Mouse (Mus musculus): ENCODE data around the gene Borcs6.

Borcs6 gene

DNA sequence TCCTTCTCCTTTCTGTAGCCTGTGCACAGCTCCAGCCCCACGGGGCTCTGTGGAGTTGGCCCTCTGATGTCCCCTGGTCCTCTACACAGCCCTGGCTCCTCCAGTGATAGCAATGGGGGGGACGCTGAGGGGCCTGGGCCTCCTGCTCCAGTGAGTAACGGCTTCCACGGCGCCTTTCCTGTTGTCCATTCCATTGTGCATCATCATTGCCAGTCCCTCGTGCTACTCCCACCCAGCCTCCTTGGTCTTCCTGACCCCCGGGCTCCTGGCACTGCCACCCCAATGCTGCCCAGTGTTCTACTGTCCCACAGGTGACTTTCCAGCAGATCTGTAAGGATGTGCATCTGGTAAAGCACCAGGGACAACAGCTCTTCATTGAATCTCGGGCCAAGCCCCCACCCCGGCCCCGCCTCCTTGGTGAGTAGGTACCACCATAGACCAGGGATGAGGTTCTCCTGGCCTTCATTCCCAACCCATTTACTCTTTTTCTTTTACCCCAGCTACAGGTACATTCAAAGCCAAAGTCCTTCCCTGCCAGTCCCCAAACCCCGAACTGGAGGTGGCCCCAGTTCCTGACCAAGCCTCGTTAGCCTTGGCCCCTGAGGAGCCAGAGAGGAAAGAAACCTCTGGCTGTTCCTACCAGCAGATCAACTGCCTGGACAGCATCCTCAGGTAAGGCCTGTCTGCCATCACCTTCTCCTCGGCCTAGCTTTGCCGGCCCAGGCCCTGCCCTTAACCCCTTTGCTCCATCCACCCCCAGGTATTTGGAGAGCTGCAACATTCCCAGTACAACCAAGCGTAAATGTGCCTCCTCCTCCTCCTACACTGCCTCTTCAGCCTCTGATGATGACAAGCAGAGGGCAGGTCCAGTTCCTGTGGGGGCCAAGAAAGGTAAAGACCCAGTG is 44.3 kb downstream of the Borcs6 start:
- DNase-seq, result no peak

DNA sequence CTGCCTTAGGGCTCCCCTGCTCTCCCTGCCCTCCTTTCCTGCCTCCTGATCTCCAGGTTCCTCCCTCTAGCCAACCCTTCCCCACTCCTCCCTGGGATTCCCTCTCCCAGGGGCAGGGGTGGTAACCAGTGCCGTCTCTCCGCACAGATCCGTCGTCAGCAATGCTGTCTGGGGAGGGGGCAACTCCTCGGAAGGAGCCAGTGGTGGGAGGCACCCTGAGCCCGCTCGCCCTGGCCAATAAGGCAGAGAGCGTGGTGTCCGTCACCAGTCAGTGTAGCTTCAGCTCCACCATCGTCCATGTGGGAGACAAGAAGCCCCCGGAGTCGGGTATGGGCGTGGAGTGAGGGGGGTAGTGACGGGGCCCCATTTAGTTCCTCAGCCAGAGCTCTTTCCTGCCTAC is 45.0 kb downstream of the Borcs6 start:
- no peak for DNase-seq

DNA sequence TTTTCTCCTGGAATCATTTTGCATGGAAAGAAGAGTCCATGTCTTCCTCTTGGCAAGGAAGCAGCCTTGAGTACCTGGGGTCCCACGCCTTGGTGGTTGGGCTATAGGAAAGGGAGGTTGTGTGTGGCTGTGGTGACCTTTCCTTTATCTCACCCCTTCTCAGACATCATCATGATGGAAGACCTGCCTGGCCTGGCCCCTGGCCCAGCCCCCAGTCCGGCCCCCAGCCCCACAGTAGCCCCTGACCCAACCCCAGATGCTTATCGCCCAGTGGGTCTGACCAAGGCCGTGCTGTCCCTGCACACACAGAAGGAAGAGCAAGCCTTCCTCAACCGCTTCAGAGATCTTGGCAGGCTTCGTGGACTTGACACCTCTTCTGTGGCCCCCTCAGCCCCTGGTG is 45.7 kb downstream of the Borcs6 start:
- DNase-seq, result no peak

DNA sequence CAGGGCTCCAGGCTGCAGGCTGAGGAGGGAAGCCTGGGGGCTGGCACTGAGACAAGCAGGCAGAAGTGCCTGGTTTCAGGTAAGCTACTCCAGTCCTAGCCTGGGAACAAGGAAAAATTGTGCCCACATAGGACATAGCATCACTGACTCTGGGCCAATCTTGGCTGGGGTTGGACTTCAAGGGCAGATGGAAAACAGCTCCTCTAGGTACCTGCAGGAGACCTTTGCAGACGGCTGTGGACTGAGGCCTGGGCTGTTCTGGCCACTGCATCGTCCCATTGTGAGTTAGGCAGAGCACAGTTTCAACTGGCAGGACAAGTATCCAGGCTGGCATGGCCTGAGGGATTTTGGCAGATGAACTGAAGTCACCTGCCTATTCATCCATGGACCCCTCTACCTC is 46.3 kb downstream of the Borcs6 start:
- no peak for DNase-seq

DNA sequence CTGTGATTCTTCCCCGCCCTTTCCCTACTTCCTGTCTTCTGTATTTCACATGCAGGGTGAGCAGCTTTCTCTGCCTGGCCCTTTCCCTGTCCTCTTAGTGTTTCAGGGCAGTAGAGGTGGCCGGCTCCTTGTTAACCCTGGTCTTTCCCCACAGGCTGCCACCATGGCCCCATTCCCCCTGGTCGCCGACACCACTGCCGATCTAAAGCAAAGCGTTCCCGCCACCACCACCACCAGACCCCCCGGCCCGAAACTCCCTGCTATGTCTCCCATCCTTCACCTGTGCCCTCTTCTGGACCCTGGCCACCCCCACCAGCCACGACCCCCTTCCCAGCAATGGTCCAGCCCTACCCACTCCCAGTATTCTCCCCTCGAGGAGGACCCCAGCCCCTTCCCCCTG is 46.8 kb downstream of the Borcs6 start:
- no peak for DNase-seq

DNA sequence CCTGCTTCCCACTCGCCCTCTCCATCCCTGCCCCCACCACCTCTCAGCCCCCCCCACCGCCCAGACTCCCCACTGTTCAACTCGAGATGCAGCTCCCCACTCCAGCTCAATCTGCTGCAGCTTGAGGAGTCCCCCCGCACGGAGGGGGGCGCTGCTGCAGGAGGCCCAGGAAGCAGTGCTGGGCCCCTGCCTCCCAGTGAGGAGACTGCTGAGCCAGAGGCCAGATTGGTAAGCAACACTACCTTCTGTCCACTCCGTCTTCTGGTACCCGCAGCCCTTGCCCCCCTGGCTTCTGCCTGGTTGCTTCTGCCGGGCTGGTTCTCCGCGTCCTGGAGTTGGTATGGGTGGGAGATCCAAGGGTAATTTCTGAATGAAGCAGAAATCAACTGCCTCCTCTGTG is 47.3 kb downstream of the Borcs6 start:
- no peak for DNase-seq

DNA sequence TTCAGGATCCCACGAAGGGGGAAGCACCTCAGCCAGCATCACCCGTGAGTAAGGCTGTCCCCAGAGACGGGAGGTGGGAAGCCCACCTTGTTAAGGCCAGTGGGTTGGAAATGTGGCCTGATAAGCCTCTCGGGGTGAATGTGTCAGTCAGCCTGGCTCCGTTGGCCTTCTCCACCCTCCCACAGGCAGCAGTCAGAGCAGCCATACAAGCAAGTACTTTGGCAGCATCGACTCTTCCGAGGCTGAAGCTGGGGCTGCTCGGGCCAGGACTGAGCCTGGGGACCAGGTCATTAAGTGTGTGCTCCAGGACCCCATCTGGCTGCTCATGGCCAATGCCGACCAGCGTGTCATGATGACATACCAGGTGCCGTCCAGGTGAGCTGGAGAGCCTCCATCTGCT is 48.2 kb downstream of the Borcs6 start:
- no peak for DNase-seq

DNA sequence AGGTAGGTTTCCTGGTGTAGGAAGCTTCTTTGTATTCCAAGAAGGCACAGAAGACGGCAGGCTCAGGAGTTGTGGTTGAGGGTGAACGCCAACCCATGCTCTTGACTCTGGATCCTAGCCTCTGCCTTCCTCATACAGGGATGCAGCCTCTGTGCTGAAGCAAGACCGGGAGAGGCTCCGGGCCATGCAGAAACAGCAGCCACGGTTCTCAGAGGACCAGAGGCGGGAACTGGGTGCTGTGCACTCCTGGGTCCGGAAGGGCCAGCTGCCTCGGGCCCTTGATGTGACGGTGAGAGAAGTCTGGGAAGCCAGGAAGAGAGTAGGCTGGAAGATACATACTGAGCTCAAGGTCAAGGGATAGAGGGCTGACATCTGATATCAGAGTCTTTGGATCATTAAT is 48.7 kb downstream of the Borcs6 start:
- DNase-seq, result no peak

DNA sequence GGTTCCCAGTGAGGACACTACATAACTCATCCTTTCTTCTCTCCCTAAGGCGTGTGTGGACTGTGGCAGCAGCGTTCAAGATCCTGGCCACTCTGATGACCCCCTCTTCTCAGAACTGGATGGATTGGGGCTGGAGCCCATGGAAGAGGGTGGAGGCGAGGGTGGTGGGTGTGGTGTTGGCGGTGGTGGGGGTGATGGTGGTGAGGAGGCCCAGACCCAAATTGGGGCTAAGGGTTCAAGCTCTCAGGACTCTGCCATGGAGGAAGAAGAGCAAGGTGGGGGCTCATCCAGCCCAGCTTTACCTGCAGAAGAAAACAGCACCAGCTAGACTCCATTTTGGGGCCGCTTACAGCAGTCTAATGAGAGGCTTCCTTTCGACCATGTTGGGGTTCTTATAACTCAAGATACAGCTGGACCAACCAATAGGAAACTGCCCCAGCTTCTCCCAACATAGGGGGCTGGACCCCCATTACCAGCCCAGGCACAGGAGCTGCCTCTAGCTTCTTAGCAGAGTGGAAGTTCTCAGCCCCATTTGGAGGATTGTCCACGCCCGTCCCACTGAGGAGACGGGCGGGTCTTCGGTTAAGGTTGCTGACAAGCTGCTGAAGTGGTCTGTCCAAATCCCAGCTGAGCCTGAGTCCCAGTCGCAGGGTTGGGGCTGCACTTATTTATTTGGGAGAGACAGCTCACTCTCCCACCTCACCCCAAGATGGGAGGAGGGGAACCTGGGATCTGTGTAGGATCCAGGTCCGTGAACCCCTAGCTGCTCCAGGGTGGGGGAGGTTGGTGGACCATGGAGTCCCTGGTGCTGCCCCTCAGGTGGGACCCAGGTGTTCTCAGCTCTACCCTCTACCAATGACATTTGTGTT is 49.7 kb downstream of the Borcs6 start:
- DNase-seq, result no peak

DNA sequence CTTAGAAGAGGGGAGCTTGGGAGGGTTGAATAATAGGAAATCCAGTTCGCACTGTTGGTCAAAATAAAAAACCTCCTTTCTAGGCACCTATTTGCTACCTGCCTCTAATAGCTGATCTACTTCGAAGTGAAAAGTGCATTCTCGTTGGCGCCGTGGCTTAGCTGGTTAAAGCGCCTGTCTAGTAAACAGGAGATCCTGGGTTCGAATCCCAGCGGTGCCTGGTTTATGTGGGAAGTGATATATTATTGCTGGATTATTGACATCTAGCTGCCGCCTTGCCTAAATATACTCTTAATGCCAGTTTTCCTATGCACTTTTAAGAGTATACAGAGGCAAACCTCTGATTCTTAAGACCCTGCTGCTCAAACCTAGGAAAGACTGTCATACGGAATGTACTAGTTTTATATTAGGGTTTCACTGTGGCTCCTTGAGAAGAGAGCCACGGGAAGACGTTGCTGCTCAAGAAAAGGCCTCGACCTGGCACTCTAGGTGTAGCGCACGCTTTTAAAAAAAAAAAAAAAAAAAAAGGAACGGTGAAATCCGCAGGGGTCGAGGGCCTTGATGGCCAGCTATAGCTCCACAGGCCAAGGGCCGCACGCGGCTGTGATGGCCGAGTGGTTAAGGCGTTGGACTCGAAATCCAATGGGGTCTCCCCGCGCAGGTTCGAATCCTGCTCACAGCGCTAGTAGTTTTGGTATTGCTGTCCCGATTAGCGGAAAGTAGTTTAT is 51.0 kb downstream of the Borcs6 start:
- peak; percentile 91 to 96 for DNase-seq

Measured in kidney, postnatal 36 days (tissue).